Mouse (Mus musculus) CH12.LX (cell line): ENCODE measurements at regions not wholly inside any gene's neighbourhood (a gene's known extent, or its start where the extent isn't known, plus 50 kb on each side); places are given as distances from the start of the nearest gene placed in this dataset.

ENCODE experiments used
- DNase-seq: peaks from one replicate; pipeline ENCODE4 v3.0.0-alpha.2; 2013; ENCODE audit errors: extremely low read depth
- H3K27ac ChIP-seq: 2 replicates; pipeline ENCODE4 v1.5.1; 2012; ENCODE audit warnings: low read depth, mild to moderate bottlenecking, control low read depth, moderate library complexity; ENCODE audit not compliant: insufficient read depth
- H3K27me3 ChIP-seq: replicated peaks from 2 replicates; pipeline ENCODE3; 2012; ENCODE audit warnings: inconsistent platforms
- H3K36me3 ChIP-seq, 2 experiments: replicated peaks in 1 of 2; 2 replicates each; pipeline versions ENCODE3 to v1.6.1; 2012; ENCODE audit warnings: inconsistent platforms in 1 of 2, low read length in 1 of 2, mild to moderate bottlenecking in 1 of 2, mixed read lengths in 1 of 2, moderate library complexity in 1 of 2; ENCODE audit not compliant: control insufficient read depth in 1 of 2, insufficient read depth in 1 of 2
- H3K4me1 ChIP-seq, 2 experiments: 2 replicates each; pipeline ENCODE4 v1.6.1; 2012; ENCODE audit warnings: inconsistent platforms in 1 of 2, moderate library complexity in 1 of 2; ENCODE audit not compliant: insufficient read depth in 2 of 2, control insufficient read depth in 1 of 2
- H3K4me2 ChIP-seq: 2 replicates; pipeline ENCODE4 v1.6.1; 2012; ENCODE audit warnings: low read depth, mild to moderate bottlenecking, control low read depth; ENCODE audit not compliant: poor library complexity, insufficient read depth, severe bottlenecking
- H3K4me3 ChIP-seq, 3 experiments: fragments of 150-350 bp in 1 of 3; sonication (generic) in 1 of 3; replicated peaks in 1 of 3; 2 replicates each; pipeline versions ENCODE3 to v1.5.1; 2011 to 2012; ENCODE audit warnings: low read depth in 2 of 3, low read length in 2 of 3, mild to moderate bottlenecking in 2 of 3, moderate library complexity in 2 of 3, control low read depth in 1 of 3, improper control_type of control experiment in 1 of 3, inconsistent platforms in 1 of 3, mixed read lengths in 1 of 3; ENCODE audit not compliant: poor library complexity in 1 of 3
- H3K79me2 ChIP-seq: replicated peaks from 2 replicates; pipeline ENCODE4 v1.6.1; 2012; ENCODE audit warnings: mild to moderate bottlenecking, moderate library complexity; ENCODE audit not compliant: control insufficient read depth, poor library complexity, insufficient read depth, severe bottlenecking; ENCODE audit errors: extremely low read depth
- H3K9ac ChIP-seq: 2 replicates; pipeline ENCODE4 v1.6.1; 2012; ENCODE audit warnings: low read depth, mild to moderate bottlenecking, control low read depth, moderate library complexity; ENCODE audit not compliant: insufficient read depth
- H3K9me3 ChIP-seq: replicated peaks from 2 replicates; pipeline ENCODE3; 2012; ENCODE audit warnings: low read length, inconsistent platforms, mixed read lengths
- BHLHE40 ChIP-seq: IDR thresholded peaks from 2 replicates; pipeline ENCODE4 v1.6.1; 2011; ENCODE audit warnings: mild to moderate bottlenecking, low read depth, low read length, improper control_type of control experiment
- CHD1 ChIP-seq: IDR thresholded peaks from 2 replicates; pipeline ENCODE4 v1.6.1; 2012; ENCODE audit warnings: low read depth, low read length, improper control_type of control experiment, inconsistent platforms
- CTCF ChIP-seq, 2 experiments: IDR thresholded peaks in 1 of 2; conservative IDR thresholded peaks in 1 of 2; 2 replicates each; pipeline ENCODE4 v1.5.1; 2011 to 2012; ENCODE audit warnings: low read depth in 2 of 2, low read length in 2 of 2, improper control_type of control experiment in 1 of 2, inconsistent platforms in 1 of 2, mild to moderate bottlenecking in 1 of 2, moderate library complexity in 1 of 2
- E2F4 ChIP-seq: IDR thresholded peaks from 2 replicates; pipeline ENCODE4 v1.6.1; 2011; ENCODE audit warnings: low read depth, low read length, improper control_type of control experiment; ENCODE audit not compliant: insufficient replicate concordance
- ETS1 ChIP-seq: conservative IDR thresholded peaks from 2 replicates; pipeline ENCODE4 v1.6.1; 2012; ENCODE audit warnings: low read depth, mild to moderate bottlenecking, inconsistent platforms, low read length, improper control_type of control experiment, moderate library complexity
- GABPA ChIP-seq: IDR thresholded peaks from 2 replicates; pipeline ENCODE4 v1.6.1; 2012; ENCODE audit warnings: low read depth, low read length, improper control_type of control experiment, inconsistent platforms; ENCODE audit not compliant: insufficient replicate concordance
- JUN ChIP-seq: IDR thresholded peaks from 2 replicates; pipeline ENCODE4 v1.6.1; 2011; ENCODE audit warnings: low read depth, mild to moderate bottlenecking, low read length, improper control_type of control experiment, moderate library complexity; ENCODE audit not compliant: insufficient read depth
- JUND ChIP-seq: conservative IDR thresholded peaks from 2 replicates; pipeline ENCODE4 v1.6.1; 2011; ENCODE audit warnings: low read depth, low read length, improper control_type of control experiment
- MAFK ChIP-seq: IDR thresholded peaks from 2 replicates; pipeline ENCODE4 v1.6.1; 2011; ENCODE audit warnings: low read length, improper control_type of control experiment; ENCODE audit not compliant: insufficient replicate concordance
- MEF2A ChIP-seq: IDR thresholded peaks from 2 replicates; pipeline ENCODE4 v1.6.1; 2014; ENCODE audit warnings: low read depth, mild to moderate bottlenecking, inconsistent platforms, low read length, improper control_type of control experiment, borderline replicate concordance
- NELFE ChIP-seq: IDR thresholded peaks from 2 replicates; pipeline ENCODE4 v1.6.1; 2011; ENCODE audit warnings: low read depth, low read length, improper control_type of control experiment
- NRF1 ChIP-seq: IDR thresholded peaks from 2 replicates; pipeline ENCODE4 v1.6.1; 2014; ENCODE audit warnings: low read depth, mild to moderate bottlenecking, inconsistent platforms, low read length, improper control_type of control experiment, moderate library complexity
- PAX5 ChIP-seq: IDR thresholded peaks from 2 replicates; pipeline ENCODE4 v1.6.1; 2012; ENCODE audit warnings: low read length, inconsistent platforms, mixed read lengths
- POLR2A ChIP-seq: IDR thresholded peaks from 2 replicates; pipeline ENCODE4 v1.6.1; 2011; ENCODE audit warnings: low read depth, mild to moderate bottlenecking, improper control_type of control experiment, low read length
- RCOR1 ChIP-seq: conservative IDR thresholded peaks from 2 replicates; pipeline ENCODE4 v1.6.1; 2012; ENCODE audit warnings: low read depth, mild to moderate bottlenecking, inconsistent platforms, low read length, improper control_type of control experiment
- TBP ChIP-seq: conservative IDR thresholded peaks from 2 replicates; pipeline ENCODE4 v1.6.1; 2011; ENCODE audit warnings: low read depth, low read length, improper control_type of control experiment
- TCF12 ChIP-seq: IDR thresholded peaks from 2 replicates; pipeline ENCODE4 v1.6.1; 2014; ENCODE audit warnings: low read depth, mild to moderate bottlenecking, inconsistent platforms, low read length, improper control_type of control experiment
- USF1 ChIP-seq: IDR thresholded peaks from 2 replicates; pipeline ENCODE4 v1.6.1; 2014; ENCODE audit warnings: low read depth, mild to moderate bottlenecking, inconsistent platforms, low read length, improper control_type of control experiment
- ZC3H11A ChIP-seq: IDR thresholded peaks from 2 replicates; pipeline ENCODE4 v1.6.1; 2012; ENCODE audit warnings: low read depth, mild to moderate bottlenecking, inconsistent platforms, low read length, improper control_type of control experiment
- ZMIZ1 ChIP-seq: IDR thresholded peaks from 2 replicates; pipeline ENCODE4 v1.6.1; 2012; ENCODE audit warnings: low read depth, mild to moderate bottlenecking, inconsistent platforms, low read length, improper control_type of control experiment
- dilution Hi-C: fragments of 300-500 bp; cut with MboI; formaldehyde crosslinking; loops from 2 replicates; pipeline ENCODE4 v1.14.3; 2020; ENCODE audit warnings: low sequenced_read_pairs; ENCODE audit not compliant: extremely low pct_unique_long_range_greater_than_20kb, extremely low pct_ligation_motif_present
- in situ Hi-C: fragments of 300-500 bp; cut with MboI; formaldehyde crosslinking; loops from 3 replicates; pipeline ENCODE4 v1.14.3; 2019; ENCODE audit warnings: low sequenced_read_pairs, low pct_ligation_motif_present, low pct_unique_long_range_greater_than_20kb, mixed read lengths

GRCm38 (mm10) chr2:48425200-48426090 is 388.5 kb upstream of the Acvr2a start:
- Histone ChIP-seq H3K9me3 (peaks cover 2% of the 10 kb centered on the region), H3K79me2 (no peaks in the 10 kb centered on the region), H3K4me2 (no peak overlapping the region), H3K27ac (no peak overlapping the region), H3K9ac (no peak overlapping the region), H3K4me1 (no peaks in the 10 kb centered on the region), H3K27me3 (no peaks in the 10 kb centered on the region), H3K4me3 (no peak overlapping the region), H3K36me3 (no peaks in the 10 kb centered on the region)
- in situ Hi-C loops, result no loop called here
- dilution Hi-C loops, result no loop called here
- no peak for TF ChIP-seq POLR2A
- no peak for TF ChIP-seq TCF12
- no peak for TF ChIP-seq ETS1
- TF ChIP-seq ZC3H11A, result no peak
- TF ChIP-seq CTCF (conservative IDR thresholded peaks at IDR 0.05 in 1 of 2, IDR thresholded peaks at IDR 0.05 in 1 of 2; ENCODE audit: low read depth in 2 of 2, low read length in 2 of 2), result no peak
- no peak for TF ChIP-seq JUN
- no peak for TF ChIP-seq USF1
- no peak for DNase-seq

DNA sequence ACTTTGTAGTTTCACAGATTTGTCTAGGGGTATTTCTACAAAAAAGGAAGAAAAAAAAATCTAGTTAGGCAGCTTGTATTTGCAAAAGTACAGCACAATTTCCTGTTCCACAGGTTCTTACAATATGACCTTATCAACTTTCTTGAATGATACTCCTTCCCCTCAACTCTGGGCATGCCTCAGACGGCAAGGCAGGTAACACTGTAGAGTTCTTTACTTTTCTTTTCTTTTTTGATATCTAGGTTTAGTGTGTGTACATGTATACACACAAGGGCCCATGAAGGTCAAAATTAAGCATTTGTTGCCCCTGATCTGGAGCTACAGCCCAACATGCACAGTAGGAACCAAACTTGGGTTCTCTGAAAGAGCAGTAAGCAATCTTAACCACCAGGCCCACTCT is 381.4 kb upstream of the Acvr2a start:
- Histone ChIP-seq H3K27me3 (no peaks in the 10 kb centered on the region), H3K36me3 (no peaks in the 10 kb centered on the region), H3K4me2 (no peak overlapping the region), H3K4me1 (no peaks in the 10 kb centered on the region), H3K4me3 (no peak overlapping the region), H3K9me3 (no peaks in the 10 kb centered on the region), H3K79me2 (no peaks in the 10 kb centered on the region), H3K27ac (no peak overlapping the region), H3K9ac (no peak overlapping the region)
- no peak for DNase-seq
- TF ChIP-seq ZMIZ1 (no peak), GABPA (no peak), MEF2A (no peak), NELFE (no peak), BHLHE40 (no peak), MAFK (no peak), TBP (no peak), CHD1 (no peak), E2F4 (no peak), JUND (no peak), RCOR1 (no peak), PAX5 (no peak), CTCF (conservative IDR thresholded peaks at IDR 0.05 in 1 of 2, IDR thresholded peaks at IDR 0.05 in 1 of 2; ENCODE audit: low read depth in 2 of 2, low read length in 2 of 2) (no peak), NRF1 (no peak)
- dilution Hi-C loops, result no loop called here
- in situ Hi-C loops, result no loop called here
